Mouse (Mus musculus) thymus, adult 2 months (tissue): ENCODE measurements at regions not wholly inside any gene's neighbourhood (a gene's known extent, or its start where the extent isn't known, plus 50 kb on each side); places are given as distances from the start of the nearest gene placed in this dataset.

Experiments
- DNase-seq: peaks from one replicate; pipeline ENCODE4 v3.0.0; 2021
- H3K27ac ChIP-seq: fragments of 200-500 bp; 2 replicates; pipeline ENCODE4 v1.5.1; 2012; ENCODE audit warnings: low read length, control low read depth; ENCODE audit not compliant: control insufficient read depth, insufficient read depth
- H3K27me3 ChIP-seq: fragments of 200-500 bp; 2 replicates; pipeline ENCODE4 v1.6.1; 2012; ENCODE audit warnings: mild to moderate bottlenecking, low read length, moderate library complexity, mixed read lengths; ENCODE audit not compliant: control insufficient read depth, insufficient read depth
- H3K36me3 ChIP-seq: fragments of 200-500 bp; 2 replicates; pipeline ENCODE4 v1.6.1; 2012; ENCODE audit warnings: mild to moderate bottlenecking, low read length, moderate library complexity; ENCODE audit not compliant: control insufficient read depth, insufficient read depth
- H3K4me1 ChIP-seq: fragments of 200-500 bp; replicated peaks from 2 replicates; pipeline ENCODE4 v1.6.1; 2012; ENCODE audit warnings: low read length; ENCODE audit not compliant: control insufficient read depth, insufficient read depth
- H3K4me3 ChIP-seq: fragments of 200-500 bp; 2 replicates; pipeline ENCODE4 v1.5.1; 2012; ENCODE audit warnings: mild to moderate bottlenecking, low read length, control low read depth, moderate library complexity; ENCODE audit not compliant: control insufficient read depth, insufficient read depth
- CTCF ChIP-seq: fragments of 200-500 bp; IDR thresholded peaks from 2 replicates; pipeline ENCODE4 v1.5.1; 2012; ENCODE audit warnings: mild to moderate bottlenecking, control low read depth, low read length, moderate library complexity, borderline replicate concordance; ENCODE audit not compliant: control insufficient read depth, poor library complexity, insufficient read depth; ENCODE audit errors: extremely low read depth
- POLR2A ChIP-seq: fragments of 200-500 bp; IDR thresholded peaks from 2 replicates; pipeline ENCODE4 v1.6.1; 2012; ENCODE audit warnings: mild to moderate bottlenecking, low read length, control low read depth, moderate library complexity; ENCODE audit not compliant: control insufficient read depth, poor library complexity, insufficient read depth; ENCODE audit errors: extremely low read depth
- WGBS: fragments of 180-500 bp; shearing (Covaris S2); methylation state at CpG from one replicate; pipeline ENCODE4 v1.1.7; 2018; 5-methylcytosine and 5-hydroxymethylcytosine counted together

DNA sequence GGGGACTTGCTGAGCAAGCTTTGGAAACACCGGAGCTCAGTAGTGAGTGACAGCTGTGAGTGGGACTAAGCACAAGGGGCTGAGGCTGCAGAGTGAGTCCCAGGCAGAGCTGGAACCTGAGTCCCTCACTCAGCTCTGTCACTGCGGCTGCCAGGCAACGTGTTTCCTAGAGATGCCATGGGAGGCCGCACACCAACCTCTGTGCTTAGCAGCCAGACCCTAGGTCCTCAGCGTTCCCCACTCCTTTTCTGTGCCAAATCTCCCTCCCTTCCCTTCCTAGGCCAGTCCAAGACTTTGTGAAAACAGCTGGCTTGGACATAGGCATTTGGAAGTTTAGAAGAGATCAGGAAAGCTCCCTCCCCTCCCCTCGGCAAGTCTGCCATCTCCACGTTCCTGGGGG lies 78.9 kb downstream of the Gm26897 start:
- H3K27me3 ChIP-seq: no peaks in the 10 kb centered on the region
- TF ChIP-seq CTCF (no peak), POLR2A (no peak)
- no peak overlapping the region for H3K4me3 ChIP-seq
- no peak for DNase-seq
- H3K27ac ChIP-seq: no peak overlapping the region
- 90% methylated on average over 7 of the region's 7 CpGs for WGBS
- peaks cover 3% of the 10 kb centered on the region for H3K4me1 ChIP-seq
- H3K36me3 ChIP-seq: no peaks in the 10 kb centered on the region

DNA sequence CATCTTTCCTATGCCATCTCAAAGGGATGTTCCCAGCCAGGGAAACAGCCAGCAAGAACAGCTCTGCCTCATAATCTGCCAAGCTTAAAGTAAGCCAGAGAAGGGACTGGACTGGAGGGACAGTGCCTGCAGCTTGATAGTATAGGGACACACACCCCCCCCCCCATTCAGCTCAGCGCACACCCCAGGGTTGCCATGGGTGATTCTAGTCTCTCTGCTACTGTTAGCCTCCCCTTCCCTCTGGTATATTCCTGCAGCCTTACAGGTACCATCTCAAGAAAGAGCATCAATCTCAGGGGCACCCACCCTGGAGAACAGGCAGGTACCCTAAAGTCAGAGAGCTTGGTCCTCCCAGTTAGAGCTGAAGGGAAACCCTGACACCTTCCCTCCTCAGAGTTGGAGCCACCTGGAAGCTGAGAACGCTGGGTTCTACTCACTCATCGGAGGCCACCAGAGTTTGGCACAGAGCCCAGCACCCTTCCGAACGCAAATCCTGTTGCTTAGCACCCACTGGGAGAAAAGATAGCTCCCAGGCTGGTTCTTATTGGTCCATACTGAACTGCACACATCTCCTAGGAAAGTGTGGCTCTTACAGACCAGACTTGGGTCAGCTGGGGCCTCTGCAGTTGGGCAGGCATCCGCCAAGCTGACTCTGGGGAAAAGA lies 79.5 kb downstream of the Gm26897 start:
- Histone ChIP-seq H3K27ac (no peak overlapping the region), H3K4me1 (peaks cover 3% of the 10 kb centered on the region), H3K4me3 (no peak overlapping the region), H3K27me3 (no peaks in the 10 kb centered on the region), H3K36me3 (no peaks in the 10 kb centered on the region)
- WGBS: 87% methylated on average over 6 of the region's 6 CpGs
- TF ChIP-seq POLR2A: no peak
- no peak for TF ChIP-seq CTCF
- no peak for DNase-seq

DNA sequence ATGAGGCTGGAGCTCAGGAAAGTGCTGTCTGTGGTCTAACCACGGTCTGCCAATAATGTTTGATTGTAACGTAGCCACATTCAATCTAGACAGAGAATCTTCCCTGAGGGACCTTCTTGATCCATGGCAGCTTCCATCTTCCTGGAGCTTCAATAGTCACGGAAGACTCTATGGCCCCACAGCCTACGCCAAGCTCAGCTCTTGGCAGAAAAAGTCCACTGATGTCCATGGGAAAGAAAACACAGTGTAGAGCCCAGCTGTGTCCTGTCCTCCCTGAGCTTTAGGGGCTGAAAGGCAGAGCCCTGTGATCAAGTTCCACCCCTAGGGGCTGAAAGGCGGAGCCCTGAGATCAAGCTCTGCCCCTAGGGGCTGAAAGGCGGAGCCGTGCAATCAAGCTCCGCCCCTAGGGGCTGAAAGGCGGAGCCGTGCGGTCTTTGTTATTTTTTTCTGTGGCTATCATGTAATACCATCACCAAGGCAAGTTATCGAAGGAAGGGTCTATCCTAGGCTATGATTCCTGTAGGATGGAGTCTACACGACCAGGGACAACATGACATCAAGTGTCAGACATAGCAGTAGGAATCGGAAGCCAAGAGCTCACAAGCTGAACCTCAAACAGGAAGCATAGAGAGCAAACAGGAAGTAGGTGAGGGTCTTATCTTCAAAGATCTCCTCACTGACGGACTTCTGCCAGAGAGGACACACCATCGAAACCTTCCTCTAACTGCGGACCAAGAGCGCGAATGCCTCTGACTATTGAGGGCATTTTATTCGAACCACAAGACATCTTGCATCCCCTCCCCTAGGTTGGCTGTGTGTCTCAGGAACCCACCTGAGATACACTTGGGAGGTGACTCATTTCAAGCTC lies 81.4 kb downstream of the Gm26897 start:
- WGBS: 44% methylated on average over 20 of the region's 20 CpGs
- H3K36me3 ChIP-seq: no peaks in the 10 kb centered on the region
- TF ChIP-seq CTCF: no peak
- TF ChIP-seq POLR2A: no peak
- DNase-seq: peak; percentile 15
- H3K27me3 ChIP-seq: no peaks in the 10 kb centered on the region
- H3K4me1 ChIP-seq: peaks cover 3% of the 10 kb centered on the region
- H3K27ac ChIP-seq: no peak overlapping the region
- no peak overlapping the region for H3K4me3 ChIP-seq

GRCm38 (mm10) chr5:111820963-111821362 lies 87.2 kb downstream of the Gm26897 start:
- Histone ChIP-seq H3K4me3 (no peak overlapping the region), H3K36me3 (no peaks in the 10 kb centered on the region), H3K4me1 (no peaks in the 10 kb centered on the region), H3K27me3 (no peaks in the 10 kb centered on the region), H3K27ac (no peak overlapping the region)
- 95% methylated on average over 9 of the region's 9 CpGs for WGBS
- TF ChIP-seq CTCF: no peak
- no peak for TF ChIP-seq POLR2A
- no peak for DNase-seq

DNA sequence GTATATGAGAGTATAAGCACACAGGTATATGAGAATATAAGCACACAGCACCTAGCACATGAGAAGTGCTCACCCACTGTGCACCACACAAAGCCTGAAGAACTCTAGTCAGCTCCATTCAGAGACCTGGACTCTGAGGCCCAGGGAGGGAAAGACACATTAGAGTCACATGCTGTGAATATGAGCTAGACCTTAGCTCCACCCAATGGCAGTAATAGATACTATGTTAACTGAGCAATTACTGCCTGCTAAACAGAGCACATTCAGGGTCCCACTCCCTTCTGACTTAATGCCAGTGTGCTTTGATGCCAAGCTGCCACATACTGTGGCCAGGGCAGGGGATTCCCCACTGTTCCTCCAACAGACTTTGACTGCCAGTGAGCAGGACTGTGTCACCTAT lies 89.2 kb downstream of the Gm26897 start:
- Histone ChIP-seq H3K27ac (no peak overlapping the region), H3K4me3 (no peak overlapping the region), H3K4me1 (no peaks in the 10 kb centered on the region), H3K27me3 (no peaks in the 10 kb centered on the region), H3K36me3 (no peaks in the 10 kb centered on the region)
- no peak for DNase-seq
- TF ChIP-seq POLR2A (no peak), CTCF (no peak)

DNA sequence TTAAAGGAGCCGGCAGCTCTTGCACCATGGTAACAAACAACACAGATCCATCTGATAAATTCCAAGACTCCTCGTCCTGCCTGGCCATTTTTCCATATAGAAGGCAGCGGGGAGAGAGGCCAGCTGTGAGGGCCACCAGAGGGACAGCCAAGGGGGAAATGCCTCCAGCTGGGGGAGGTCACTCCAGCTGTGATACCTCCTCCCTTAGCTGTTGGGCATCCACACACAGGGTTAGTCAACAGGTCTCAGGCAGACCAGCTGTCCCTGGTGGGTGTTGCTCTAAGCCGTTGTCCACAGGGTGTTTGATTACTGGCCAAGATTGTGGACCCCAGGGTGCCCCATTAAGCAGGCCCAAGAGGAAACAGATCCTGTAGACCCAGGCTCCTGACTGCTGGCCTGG lies 89.7 kb downstream of the Gm26897 start:
- no peak for DNase-seq
- no peak overlapping the region for H3K27ac ChIP-seq
- TF ChIP-seq CTCF: no peak
- TF ChIP-seq POLR2A: no peak
- 82% methylated on average over 4 of the region's 4 CpGs for WGBS
- H3K36me3 ChIP-seq: no peaks in the 10 kb centered on the region
- H3K4me3 ChIP-seq: no peak overlapping the region
- no peaks in the 10 kb centered on the region for H3K4me1 ChIP-seq
- no peaks in the 10 kb centered on the region for H3K27me3 ChIP-seq

- H3K4me1 ChIP-seq: no peaks in the 10 kb centered on the region
- H3K4me3 ChIP-seq: no peak overlapping the region
- no peak overlapping the region for H3K27ac ChIP-seq
- H3K27me3 ChIP-seq: no peaks in the 10 kb centered on the region
- TF ChIP-seq POLR2A (no peak), CTCF (no peak)
- no peak for DNase-seq
- WGBS: 75% methylated on average over 5 of the region's 5 CpGs
- no peaks in the 10 kb centered on the region for H3K36me3 ChIP-seq
Measured at GRCm38 (mm10) chr5:111823842-111824241, 90.1 kb downstream of the Gm26897 start.
